Mouse (Mus musculus) myocyte (in vitro differentiated cells): Measurements from ENCODE around the gene Tectb.

Experiments used
- CEBPB ChIP-seq: IDR thresholded peaks from 2 replicates; pipeline ENCODE4 v1.6.1; 2011; ENCODE audit warnings: mild to moderate bottlenecking, moderate library complexity; ENCODE audit not compliant: poor library complexity, insufficient read depth, severe bottlenecking
- E2F4 ChIP-seq: IDR thresholded peaks from one replicate; pipeline ENCODE4 v1.6.1; 2011; ENCODE audit warnings: mild to moderate bottlenecking, control low read depth, moderate library complexity; ENCODE audit not compliant: insufficient read depth
- MAX ChIP-seq: IDR thresholded peaks from one replicate; pipeline ENCODE4 v1.6.1; 2011; ENCODE audit warnings: low read depth, mild to moderate bottlenecking, control low read depth
- MYOD1 ChIP-seq, 3 experiments: IDR thresholded peaks; one replicate each; pipeline ENCODE4 v1.6.1; 2011; ENCODE audit warnings: control low read depth in 2 of 3, low read depth in 2 of 3, mild to moderate bottlenecking in 2 of 3, moderate library complexity in 1 of 3; ENCODE audit not compliant: insufficient read length in 2 of 3, control insufficient read depth in 1 of 3
- MYOG ChIP-seq, 3 experiments: IDR thresholded peaks; one replicate each; pipeline ENCODE4 v1.6.1; 2011; ENCODE audit warnings: control low read depth in 2 of 3, low read depth in 2 of 3, mild to moderate bottlenecking in 2 of 3; ENCODE audit not compliant: insufficient read length in 2 of 3, control insufficient read depth in 1 of 3, insufficient read depth in 1 of 3
- POLR2A ChIP-seq: IDR thresholded peaks from one replicate; pipeline ENCODE4 v1.6.1; 2011; ENCODE audit warnings: low read depth, mild to moderate bottlenecking, control low read depth, moderate library complexity; ENCODE audit not compliant: insufficient read length
- POLR2AphosphoS2 ChIP-seq: IDR thresholded peaks from one replicate; pipeline ENCODE4 v1.6.1; 2011; ENCODE audit warnings: low read depth, control low read depth; ENCODE audit not compliant: insufficient read length
- REST ChIP-seq: IDR thresholded peaks from one replicate; pipeline ENCODE4 v1.6.1; 2011; ENCODE audit warnings: mild to moderate bottlenecking, control low read depth, moderate library complexity; ENCODE audit not compliant: insufficient read depth, insufficient read length
- TCF12 ChIP-seq: IDR thresholded peaks from one replicate; pipeline ENCODE4 v1.6.1; 2011; ENCODE audit warnings: mild to moderate bottlenecking, control low read depth; ENCODE audit not compliant: poor library complexity, insufficient read depth, severe bottlenecking
- USF1 ChIP-seq: IDR thresholded peaks from one replicate; pipeline ENCODE4 v1.6.1; 2011; ENCODE audit warnings: low read depth, mild to moderate bottlenecking, control low read depth, moderate library complexity

DNA sequence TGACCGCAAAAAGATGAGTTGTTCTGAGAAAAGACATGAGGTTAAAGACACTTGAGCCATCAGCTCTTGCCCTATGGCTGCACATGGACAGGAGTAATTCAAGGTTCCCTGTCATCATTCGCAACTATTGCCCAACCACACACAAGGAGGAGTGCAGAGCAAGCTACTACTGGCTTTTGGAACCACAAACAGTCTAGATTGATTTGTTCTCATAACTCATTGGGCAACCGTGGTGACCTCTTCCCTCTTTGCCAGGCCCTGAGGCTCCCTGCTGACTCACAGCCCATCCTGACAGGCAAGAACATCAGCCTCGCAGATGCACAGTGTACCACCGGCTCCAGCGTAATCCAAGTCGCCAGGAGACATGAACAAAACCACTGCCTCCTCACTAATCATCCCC, 41.2 kb upstream of the Tectb start:
- TF ChIP-seq POLR2A (no peak), CEBPB (peak; percentile 94), E2F4 (no peak), USF1 (no peak), POLR2AphosphoS2 (no peak), MYOD1 (IDR thresholded peaks at IDR 0.05; ENCODE audit: control insufficient read depth in 1 of 3, insufficient read length in 2 of 3, low read depth in 2 of 3) (peak in 2 of 3 experiments; percentile 26 to 35), MYOG (IDR thresholded peaks at IDR 0.05; ENCODE audit: control insufficient read depth in 1 of 3, insufficient read depth in 1 of 3, insufficient read length in 2 of 3, low read depth in 2 of 3) (no peak), MAX (no peak), TCF12 (no peak), REST (no peak)
